Mouse (Mus musculus) embryonic facial prominence, embryonic 11.5 days (tissue): ENCODE measurements around the gene Hivep3. TPM values are rescaled to one million over a fixed set of nuclear protein-coding genes. Genes with fewer than 3 reads are reported as not detected.
A peak's percentile ranks its signal among the peaks of the same experiment; 100 is the strongest.

Experiments used
- ATAC-seq: fragments of 200-750 bp; cut with Nextera tagmentation; replicated peaks from 2 replicates; pipeline ENCODE4 v1.8.0; 2017; ENCODE audit warnings: low read depth; ENCODE audit not compliant: insufficient number of reproducible peaks, low FRiP score, low TSS enrichment
- DNase-seq: peaks from one replicate; pipeline ENCODE4 v3.0.0-alpha.2; 2015; ENCODE audit warnings: low spot score
- H3K27ac ChIP-seq: fragments of 300-500 bp; sonication (generic); replicated peaks from 2 replicates; pipeline ENCODE4 v1.5.1; 2014; ENCODE audit warnings: mild to moderate bottlenecking, low read depth, low read length, control low read depth
- H3K27me3 ChIP-seq: fragments of 300-500 bp; sonication (generic); 2 replicates; pipeline ENCODE4 v1.6.1; 2014; ENCODE audit warnings: mild to moderate bottlenecking, low read length, moderate library complexity, mixed read lengths; ENCODE audit not compliant: control insufficient read depth, insufficient read depth
- H3K36me3 ChIP-seq: fragments of 300-500 bp; sonication (generic); replicated peaks from 2 replicates; pipeline ENCODE4 v1.6.1; 2014; ENCODE audit warnings: low read depth, mild to moderate bottlenecking, low read length, moderate library complexity, mixed read lengths; ENCODE audit not compliant: control insufficient read depth, insufficient read depth
- H3K4me1 ChIP-seq: fragments of 300-500 bp; sonication (generic); 2 replicates; pipeline ENCODE4 v1.6.1; 2014; ENCODE audit warnings: low read length, mixed read lengths; ENCODE audit not compliant: control insufficient read depth, insufficient read depth
- H3K4me2 ChIP-seq: fragments of 300-500 bp; sonication (generic); 2 replicates; pipeline ENCODE4 v1.6.1; 2014; ENCODE audit warnings: low read depth, mild to moderate bottlenecking, control low read depth, low read length, moderate library complexity
- H3K4me3 ChIP-seq: fragments of 300-500 bp; sonication (generic); 2 replicates; pipeline ENCODE4 v1.5.1; 2014; ENCODE audit warnings: low read depth, low read length, control low read depth
- H3K9ac ChIP-seq: fragments of 300-500 bp; sonication (generic); replicated peaks from 2 replicates; pipeline ENCODE4 v1.6.1; 2014; ENCODE audit warnings: mild to moderate bottlenecking, control low read depth, low read length
- H3K9me3 ChIP-seq: fragments of 300-500 bp; sonication (generic); replicated peaks from 2 replicates; pipeline ENCODE4 v1.6.1; 2016; ENCODE audit warnings: mild to moderate bottlenecking, low read length, inconsistent platforms, mixed read lengths; ENCODE audit not compliant: control insufficient read depth
- WGBS: fragments of 180-500 bp; shearing (Covaris S2); extraction: QIAGEN DNeasy Blood & Tissue Kit; methylation state at CpG from one replicate; pipeline ENCODE4 v1.1.7; 2014; 5-methylcytosine and 5-hydroxymethylcytosine counted together
- polyA plus RNA-seq: library from polyadenylated mRNA; unstranded; fragments of >200 nt; fragmentation: Nextera tagmentation; extraction: Ambion mirVana; gene quantifications from 2 replicates; pipeline ENCODE4 v1.2.1, GENCODE M21; 2014

Hivep3 gene
- polyA plus RNA-seq, 1 experiment from 2014 or later = 1.6 TPM

- no peaks in the 10 kb centered on the region for H3K9me3 ChIP-seq
- no peaks in the 10 kb centered on the region for H3K4me1 ChIP-seq
- ATAC-seq = no peak; the same call in 1 of the 2 replicates
- no peaks in the 10 kb centered on the region for H3K27me3 ChIP-seq
- no peak overlapping the region for H3K27ac ChIP-seq
- no peaks in the 10 kb centered on the region for H3K36me3 ChIP-seq
- no peak overlapping the region for H3K4me3 ChIP-seq
- H3K9ac ChIP-seq = no peak overlapping the region
- DNase-seq = no peak
- 80% methylated on average over 24 of the region's 24 CpGs for WGBS
- no peak overlapping the region for H3K4me2 ChIP-seq
Measured at GRCm38 (mm10) chr4:120131441-120132220, 398.0 kb downstream of the Hivep3 start.

GRCm38 (mm10) chr4:120134223-120134622 lies 400.6 kb downstream of the Hivep3 start:
- Histone ChIP-seq H3K27me3 (no peaks in the 10 kb centered on the region), H3K27ac (no peak overlapping the region), H3K4me2 (no peak overlapping the region), H3K9ac (no peak overlapping the region), H3K36me3 (no peaks in the 10 kb centered on the region), H3K4me3 (no peak overlapping the region), H3K4me1 (no peaks in the 10 kb centered on the region), H3K9me3 (no peaks in the 10 kb centered on the region)
- WGBS = 80% methylated on average over 6 of the region's 6 CpGs
- DNase-seq (no peak), ATAC-seq (no peak)

- Histone ChIP-seq H3K27ac (no peak overlapping the region), H3K27me3 (no peaks in the 10 kb centered on the region), H3K4me1 (no peaks in the 10 kb centered on the region; the same call in 1 of the 2 replicates), H3K9me3 (no peaks in the 10 kb centered on the region), H3K4me3 (no peak overlapping the region), H3K9ac (no peak overlapping the region), H3K36me3 (no peaks in the 10 kb centered on the region), H3K4me2 (no peak overlapping the region)
- 47% methylated on average over 1 of the region's 1 CpGs for WGBS
- no peak for ATAC-seq
- DNase-seq = no peak
Measured at GRCm38 (mm10) chr4:120141810-120142209, 408.2 kb downstream of the Hivep3 start.

GRCm38 (mm10) chr4:120142905-120143304 lies 409.3 kb downstream of the Hivep3 start:
- ATAC-seq = no peak; the same call in 1 of the 2 replicates
- H3K27ac ChIP-seq = no peak overlapping the region
- 79% methylated on average over 9 of the region's 9 CpGs for WGBS

DNA sequence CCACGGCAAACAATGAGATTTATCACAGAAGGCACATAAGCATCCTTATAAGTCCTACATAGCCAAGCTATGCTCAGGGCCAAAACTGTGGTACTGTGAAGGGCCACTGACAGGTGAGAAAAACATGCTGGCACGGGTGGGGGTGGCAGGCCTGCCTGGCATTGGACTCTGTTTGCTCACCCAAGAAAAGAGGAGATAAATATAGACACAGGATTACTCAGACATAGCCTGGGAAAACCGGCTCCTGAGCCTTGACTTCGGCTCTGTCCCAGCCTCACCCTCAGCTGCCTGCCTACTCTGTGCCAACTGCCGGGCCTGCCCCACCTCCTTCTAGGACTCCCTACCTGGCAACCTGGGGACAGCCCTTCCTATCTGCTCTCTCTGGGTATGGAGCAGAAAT lies 410.8 kb downstream of the Hivep3 start:
- Histone ChIP-seq H3K9me3 (no peaks in the 10 kb centered on the region), H3K36me3 (no peaks in the 10 kb centered on the region), H3K27me3 (no peaks in the 10 kb centered on the region), H3K4me1 (no peaks in the 10 kb centered on the region; the same call in none of the 2 replicates), H3K4me3 (no peak overlapping the region), H3K9ac (no peak overlapping the region), H3K4me2 (no peak overlapping the region), H3K27ac (no peak overlapping the region)
- DNase-seq (no peak), ATAC-seq (no peak)
- 79% methylated on average over 5 of the region's 5 CpGs for WGBS

More at GRCm38 (mm10) chr4:120142905-120143304, 409.3 kb downstream of the Hivep3 start:
- H3K27me3 ChIP-seq = no peaks in the 10 kb centered on the region
- H3K36me3 ChIP-seq = no peaks in the 10 kb centered on the region
- H3K4me2 ChIP-seq = no peak overlapping the region
- H3K4me3 ChIP-seq = no peak overlapping the region
- H3K4me1 ChIP-seq = no peaks in the 10 kb centered on the region; the same call in 1 of the 2 replicates
- H3K9ac ChIP-seq = no peak overlapping the region
- no peaks in the 10 kb centered on the region for H3K9me3 ChIP-seq
- DNase-seq = no peak

DNA sequence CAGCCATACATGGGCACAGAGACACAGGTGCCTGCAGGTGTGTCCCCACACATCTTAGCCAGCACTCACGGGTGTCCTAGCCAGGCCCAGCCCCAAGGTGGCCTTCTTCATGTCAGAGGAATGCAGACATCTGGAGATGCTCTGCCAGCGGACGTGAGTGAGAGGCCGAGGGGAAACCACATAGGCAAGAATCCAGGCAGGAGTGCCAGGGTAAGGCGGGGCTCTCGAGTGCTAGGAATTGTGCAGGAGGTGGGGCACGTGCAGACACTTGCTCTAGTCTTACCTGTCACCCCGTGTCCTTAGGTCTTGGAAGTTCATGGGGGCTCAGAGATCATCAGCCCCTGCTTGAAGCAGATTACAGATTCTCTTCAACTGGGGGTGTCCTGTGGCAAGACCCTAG lies 412.3 kb downstream of the Hivep3 start:
- H3K4me2 ChIP-seq = no peak overlapping the region
- ATAC-seq (no peak), DNase-seq (no peak)
- H3K36me3 ChIP-seq = no peaks in the 10 kb centered on the region
- no peak overlapping the region for H3K9ac ChIP-seq
- no peak overlapping the region for H3K4me3 ChIP-seq
- H3K4me1 ChIP-seq = no peaks in the 10 kb centered on the region; the same call in none of the 2 replicates
- no peaks in the 10 kb centered on the region for H3K9me3 ChIP-seq
- no peak overlapping the region for H3K27ac ChIP-seq
- no peaks in the 10 kb centered on the region for H3K27me3 ChIP-seq
- 65% methylated on average over 8 of the region's 8 CpGs for WGBS

- H3K27me3 ChIP-seq = no peaks in the 10 kb centered on the region
- peak; percentile 80 for DNase-seq
- peak overlapping the region; percentile 51 for H3K9ac ChIP-seq
- peak overlapping the region; percentile 15 for H3K4me3 ChIP-seq
- 6% methylated on average over 45 of the region's 45 CpGs for WGBS
- ATAC-seq = peak; percentile 74
- H3K27ac ChIP-seq = no peak overlapping the region
- no peaks in the 10 kb centered on the region for H3K9me3 ChIP-seq
- no peaks in the 10 kb centered on the region for H3K36me3 ChIP-seq
- H3K4me2 ChIP-seq = peak overlapping the region; percentile 49
- no peaks in the 10 kb centered on the region; the same call in 1 of the 2 replicates for H3K4me1 ChIP-seq
Measured at GRCm38 (mm10) chr4:120148291-120149141, 414.9 kb downstream of the Hivep3 start.

DNA sequence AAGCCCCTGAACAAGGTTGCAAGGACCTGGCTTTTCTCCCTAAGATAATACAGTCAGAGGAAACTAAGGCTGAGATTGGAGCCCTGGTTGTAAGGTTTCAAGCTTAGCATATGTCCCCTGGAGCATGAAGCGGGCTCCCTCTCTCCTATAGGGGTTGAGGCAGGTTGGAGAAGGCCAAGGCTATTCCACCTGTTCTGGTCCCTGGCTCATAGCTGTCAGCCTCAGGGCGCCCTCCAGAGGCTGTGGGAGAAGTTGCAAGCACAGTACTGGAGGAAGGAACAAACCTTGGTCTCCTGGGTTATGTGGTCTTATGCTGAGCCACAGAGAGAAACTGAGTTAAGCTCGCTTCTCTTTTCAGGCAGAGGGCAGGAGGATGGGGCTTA lies 415.5 kb downstream of the Hivep3 start:
- DNase-seq = peak; percentile 65
- no peak overlapping the region for H3K27ac ChIP-seq
- WGBS = 28% methylated on average over 3 of the region's 3 CpGs
- no peaks in the 10 kb centered on the region for H3K9me3 ChIP-seq
- H3K4me1 ChIP-seq = no peaks in the 10 kb centered on the region; the same call in 1 of the 2 replicates
- H3K4me3 ChIP-seq = no peak overlapping the region
- no peaks in the 10 kb centered on the region for H3K36me3 ChIP-seq
- no peak overlapping the region for H3K4me2 ChIP-seq
- no peaks in the 10 kb centered on the region for H3K27me3 ChIP-seq
- H3K9ac ChIP-seq = peak overlapping the region; percentile 51
- no peak for ATAC-seq
